Mouse (Mus musculus): Measurements from ENCODE around the gene Dhx8. TPM values are rescaled to one million over a fixed set of nuclear protein-coding genes. Genes with fewer than 3 reads are reported as not detected.

Dhx8 gene
- polyA plus RNA-seq (2015; fragmentation: Nextera tagmentation; extraction: Ambion mirVana), result 39.0 and 41.4 TPM in 2 replicates

- under 1% methylated on average over 51 of the region's 51 CpGs for WGBS
- H3K4me1 ChIP-seq (replicated peaks), result peaks cover 11% of the 10 kb centered on the region
Observed at GRCm38 (mm10) chr11:101732518-101733440, at the start of gene Dhx8. Gene Dhx8 (plus strand): TSS chr11:101732919.

GRCm38 (mm10) chr11:101687351-101688301 is 45.1 kb upstream of the Dhx8 start:
- H3K9ac ChIP-seq (replicated peaks), result no peak overlapping the region; the same call in 1 of the 2 replicates
- H3K9me3 ChIP-seq, result no peaks in the 10 kb centered on the region
- 65% methylated on average over 13 of the region's 13 CpGs for WGBS
- H3K4me2 ChIP-seq (replicated peaks), result no peak overlapping the region
- no peaks in the 10 kb centered on the region for H3K27me3 ChIP-seq
- no peaks in the 10 kb centered on the region for H3K36me3 ChIP-seq
- ATAC-seq, result 0 out of 2 replicates have a peak, but pooled peaks have one; percentile 40
- H3K27ac ChIP-seq, result peak overlapping the region; percentile 54; the same call in 1 of the 2 replicates
- H3K4me3 ChIP-seq (replicated peaks), result no peak overlapping the region
- H3K4me1 ChIP-seq (replicated peaks), result peaks cover 22% of the 10 kb centered on the region

More at GRCm38 (mm10) chr11:101732518-101733440, at the start of gene Dhx8:
- Histone ChIP-seq H3K27me3 (no peaks in the 10 kb centered on the region), H3K4me2 (replicated peaks) (peak within 1 kb of the TSS; percentile 93), H3K9me3 (no peaks in the 10 kb centered on the region), H3K27ac (peak within 1 kb of the TSS; percentile 51; the same call in 1 of the 2 replicates), H3K36me3 (peaks cover 33% of the 10 kb centered on the region), H3K4me3 (replicated peaks) (peak within 1 kb of the TSS; percentile 80), H3K9ac (replicated peaks) (peak within 1 kb of the TSS; percentile 89)
- peak; percentile 97 for ATAC-seq

- H3K9ac ChIP-seq (replicated peaks), result no peak overlapping the region
- H3K27me3 ChIP-seq, result no peaks in the 10 kb centered on the region
- H3K36me3 ChIP-seq, result no peaks in the 10 kb centered on the region
- H3K27ac ChIP-seq, result peak overlapping the region; percentile 48
- H3K4me3 ChIP-seq (replicated peaks), result no peak overlapping the region
- WGBS, result 39% methylated on average over 10 of the region's 10 CpGs
- H3K4me2 ChIP-seq (replicated peaks), result no peak overlapping the region
- ATAC-seq, result 0 out of 2 replicates have a peak, but pooled peaks have one; percentile 20
- H3K9me3 ChIP-seq, result no peaks in the 10 kb centered on the region
- peaks cover 22% of the 10 kb centered on the region for H3K4me1 ChIP-seq (replicated peaks)
Observed at GRCm38 (mm10) chr11:101689701-101690113, 43.0 kb upstream of the Dhx8 start.

- no peak overlapping the region for H3K27ac ChIP-seq
- WGBS, result 71% methylated on average over 5 of the region's 5 CpGs
- no peak overlapping the region for H3K4me3 ChIP-seq (replicated peaks)
- no peak for ATAC-seq
- H3K36me3 ChIP-seq, result no peaks in the 10 kb centered on the region
- H3K4me2 ChIP-seq (replicated peaks), result no peak overlapping the region
- no peaks in the 10 kb centered on the region for H3K9me3 ChIP-seq
- peaks cover 25% of the 10 kb centered on the region for H3K4me1 ChIP-seq (replicated peaks)
- no peak overlapping the region for H3K9ac ChIP-seq (replicated peaks)
- H3K27me3 ChIP-seq, result no peaks in the 10 kb centered on the region
Observed at GRCm38 (mm10) chr11:101690326-101690725, 42.4 kb upstream of the Dhx8 start.

- under 1% methylated on average over 20 of the region's 20 CpGs for WGBS
- peaks cover 31% of the 10 kb centered on the region for H3K4me1 ChIP-seq (replicated peaks)
- ATAC-seq, result peak; percentile 82
Observed at GRCm38 (mm10) chr11:101695906-101696661, 36.6 kb upstream of the Dhx8 start.

GRCm38 (mm10) chr11:101697156-101697861 is 35.4 kb upstream of the Dhx8 start:
- no peak for ATAC-seq
- WGBS, result 93% methylated on average over 9 of the region's 9 CpGs

More at GRCm38 (mm10) chr11:101695906-101696661, 36.6 kb upstream of the Dhx8 start:
- H3K27me3 ChIP-seq, result no peaks in the 10 kb centered on the region
- H3K27ac ChIP-seq, result peak overlapping the region; percentile 75
- H3K9me3 ChIP-seq, result peaks cover 4% of the 10 kb centered on the region; the same call in 1 of the 2 replicates
- peak overlapping the region; percentile 23 for H3K4me3 ChIP-seq (replicated peaks)
- no peaks in the 10 kb centered on the region for H3K36me3 ChIP-seq
- peak overlapping the region; percentile 55 for H3K9ac ChIP-seq (replicated peaks)
- peak overlapping the region; percentile 52 for H3K4me2 ChIP-seq (replicated peaks)

GRCm38 (mm10) chr11:101698114-101698513 is 34.6 kb upstream of the Dhx8 start:
- Histone ChIP-seq H3K4me2 (replicated peaks) (no peak overlapping the region), H3K9ac (replicated peaks) (no peak overlapping the region), H3K9me3 (peaks cover 4% of the 10 kb centered on the region; the same call in 1 of the 2 replicates), H3K36me3 (no peaks in the 10 kb centered on the region), H3K27me3 (no peaks in the 10 kb centered on the region), H3K27ac (no peak overlapping the region), H3K4me3 (replicated peaks) (no peak overlapping the region), H3K4me1 (replicated peaks) (peaks cover 30% of the 10 kb centered on the region)
- ATAC-seq, result no peak

More at GRCm38 (mm10) chr11:101697156-101697861, 35.4 kb upstream of the Dhx8 start:
- no peak overlapping the region for H3K4me3 ChIP-seq (replicated peaks)
- H3K4me2 ChIP-seq (replicated peaks), result no peak overlapping the region
- H3K36me3 ChIP-seq, result no peaks in the 10 kb centered on the region
- no peaks in the 10 kb centered on the region for H3K27me3 ChIP-seq
- peak overlapping the region; percentile 75 for H3K27ac ChIP-seq
- H3K9ac ChIP-seq (replicated peaks), result no peak overlapping the region
- peaks cover 30% of the 10 kb centered on the region for H3K4me1 ChIP-seq (replicated peaks)
- H3K9me3 ChIP-seq, result peaks cover 4% of the 10 kb centered on the region; the same call in 1 of the 2 replicates

- no peak overlapping the region for H3K4me3 ChIP-seq (replicated peaks)
- peaks cover 30% of the 10 kb centered on the region for H3K4me1 ChIP-seq (replicated peaks)
- H3K27ac ChIP-seq, result no peak overlapping the region
- H3K36me3 ChIP-seq, result no peaks in the 10 kb centered on the region
- no peak for ATAC-seq
- no peak overlapping the region for H3K4me2 ChIP-seq (replicated peaks)
- peaks cover 4% of the 10 kb centered on the region; the same call in 1 of the 2 replicates for H3K9me3 ChIP-seq
- WGBS, result 86% methylated on average over 1 of the region's 1 CpGs
- H3K9ac ChIP-seq (replicated peaks), result no peak overlapping the region
- no peaks in the 10 kb centered on the region for H3K27me3 ChIP-seq
Observed at GRCm38 (mm10) chr11:101699556-101699955, 33.2 kb upstream of the Dhx8 start.

GRCm38 (mm10) chr11:101699991-101700390 is 32.7 kb upstream of the Dhx8 start:
- WGBS, result 74% methylated on average over 7 of the region's 7 CpGs
- Histone ChIP-seq H3K27ac (peak overlapping the region; percentile 32; the same call in 1 of the 2 replicates), H3K9ac (replicated peaks) (0 out of 2 replicates have a peak overlapping the region, but pooled peaks have one; percentile 3), H3K4me2 (replicated peaks) (no peak overlapping the region), H3K9me3 (peaks cover 4% of the 10 kb centered on the region; the same call in 1 of the 2 replicates), H3K4me3 (replicated peaks) (no peak overlapping the region), H3K27me3 (no peaks in the 10 kb centered on the region), H3K36me3 (no peaks in the 10 kb centered on the region), H3K4me1 (replicated peaks) (peaks cover 29% of the 10 kb centered on the region)
- no peak for ATAC-seq

GRCm38 (mm10) chr11:101700446-101700845 is 32.3 kb upstream of the Dhx8 start:
- no peaks in the 10 kb centered on the region for H3K36me3 ChIP-seq
- peak overlapping the region; percentile 32; the same call in 1 of the 2 replicates for H3K27ac ChIP-seq
- 0 out of 2 replicates have a peak overlapping the region, but pooled peaks have one; percentile 3 for H3K9ac ChIP-seq (replicated peaks)
- peaks cover 4% of the 10 kb centered on the region; the same call in 1 of the 2 replicates for H3K9me3 ChIP-seq
- no peaks in the 10 kb centered on the region for H3K27me3 ChIP-seq
- H3K4me1 ChIP-seq (replicated peaks), result peaks cover 25% of the 10 kb centered on the region
- ATAC-seq, result no peak
- 55% methylated on average over 12 of the region's 12 CpGs for WGBS
- no peak overlapping the region for H3K4me3 ChIP-seq (replicated peaks)
- no peak overlapping the region for H3K4me2 ChIP-seq (replicated peaks)

Data from midbrain, embryonic 13.5 days (tissue).